Mouse (Mus musculus) midbrain, embryonic 12.5 days (tissue): ENCODE measurements around the gene Slc38a10. TPM values are rescaled to one million over a fixed set of nuclear protein-coding genes. Genes with fewer than 3 reads are reported as not detected.

ENCODE experiments used
- ATAC-seq: fragments of 200-750 bp; cut with Nextera tagmentation; 2 replicates; pipeline ENCODE4 v1.8.0; 2017; ENCODE audit warnings: low read depth, moderate TSS enrichment, moderate library complexity; ENCODE audit not compliant: low FRiP score
- H3K27ac ChIP-seq: fragments of 300-500 bp; sonication (generic); replicated peaks from 2 replicates; pipeline ENCODE4 v1.5.1; 2016; ENCODE audit warnings: mild to moderate bottlenecking
- H3K27me3 ChIP-seq: fragments of 300-500 bp; sonication (generic); 2 replicates; pipeline ENCODE4 v1.6.1; 2016; ENCODE audit warnings: mild to moderate bottlenecking
- H3K36me3 ChIP-seq: fragments of 300-500 bp; sonication (generic); 2 replicates; pipeline ENCODE4 v1.6.1; 2016
- H3K4me1 ChIP-seq: fragments of 300-500 bp; sonication (generic); 2 replicates; pipeline ENCODE4 v1.6.1; 2016
- H3K4me2 ChIP-seq: fragments of 300-500 bp; sonication (generic); replicated peaks from 2 replicates; pipeline ENCODE4 v1.6.1; 2016; ENCODE audit warnings: mild to moderate bottlenecking, moderate library complexity
- H3K4me3 ChIP-seq: fragments of 300-500 bp; sonication (generic); 2 replicates; pipeline ENCODE4 v1.5.1; 2016; ENCODE audit warnings: mild to moderate bottlenecking
- H3K9ac ChIP-seq: fragments of 300-500 bp; sonication (generic); replicated peaks from 2 replicates; pipeline ENCODE4 v1.6.1; 2016; ENCODE audit warnings: mild to moderate bottlenecking, moderate library complexity
- H3K9me3 ChIP-seq: fragments of 300-500 bp; sonication (generic); 2 replicates; pipeline ENCODE4 v1.6.1; 2016; ENCODE audit warnings: mild to moderate bottlenecking
- WGBS: fragments of 180-500 bp; shearing (Covaris S2); methylation state at CpG from one replicate; pipeline ENCODE4 v1.1.7; 2016; 5-methylcytosine and 5-hydroxymethylcytosine counted together
- polyA plus RNA-seq: library from polyadenylated mRNA; unstranded; fragments of >200 nt; fragmentation: Nextera tagmentation; extraction: Ambion mirVana; gene quantifications from 2 replicates; pipeline ENCODE4 v1.2.1, GENCODE M21; 2016

The Slc38a10 gene
- polyA plus RNA-seq, 1 experiment from 2014 or later: 106 TPM

GRCm38 (mm10) chr11:120186145-120186740, 35.1 kb upstream of the Slc38a10 start:
- no peak for ATAC-seq
- 2% methylated on average over 18 of the region's 18 CpGs for WGBS

DNA sequence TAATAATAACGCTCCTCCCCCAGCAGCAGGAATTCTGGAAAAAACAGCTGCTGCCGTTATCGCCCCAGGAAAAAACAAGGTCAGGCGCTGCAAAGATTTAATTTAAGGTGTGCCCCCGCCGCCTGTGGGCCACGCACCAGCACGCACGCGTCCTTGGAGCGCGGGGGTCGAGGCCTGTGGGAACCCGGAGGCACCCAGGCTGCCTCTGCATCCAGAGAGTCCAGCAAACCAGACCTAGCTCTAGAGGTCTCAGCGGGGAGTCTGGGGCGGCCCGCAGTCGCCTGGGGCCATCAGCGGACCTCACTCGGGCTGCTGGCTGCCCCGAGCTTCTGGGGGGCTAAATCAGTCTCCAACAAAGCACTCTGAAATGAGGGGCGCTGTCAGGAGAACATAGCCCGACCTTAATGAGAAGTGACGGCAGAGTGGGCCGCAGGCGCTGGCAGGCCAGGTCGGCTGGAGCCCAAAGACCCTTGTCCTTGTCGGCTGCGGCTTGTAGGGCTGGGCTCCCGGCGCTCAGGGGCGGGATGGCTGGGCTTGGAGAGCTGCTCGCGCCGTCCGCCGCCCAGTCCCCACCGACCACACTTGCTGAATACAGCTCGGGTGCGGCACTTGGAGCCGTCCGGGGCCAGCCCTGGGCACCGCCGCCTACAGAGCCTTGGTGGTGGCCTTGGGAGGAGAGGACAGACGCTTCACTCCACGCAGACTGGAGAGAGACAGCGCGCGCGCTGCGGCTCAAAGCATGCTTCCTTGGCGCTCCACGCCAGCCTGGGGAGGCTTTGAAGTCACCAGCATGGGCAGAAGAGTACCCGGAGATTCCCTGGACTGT, 34.4 kb upstream of the Slc38a10 start:
- peaks cover 53% of the 10 kb centered on the region for H3K4me1 ChIP-seq
- H3K36me3 ChIP-seq: no peaks in the 10 kb centered on the region
- peak overlapping the region; percentile 88 for H3K4me3 ChIP-seq
- no peaks in the 10 kb centered on the region for H3K27me3 ChIP-seq
- H3K9ac ChIP-seq: peak overlapping the region; percentile 100
- WGBS: under 1% methylated on average over 54 of the region's 54 CpGs
- H3K4me2 ChIP-seq: peak overlapping the region; percentile 94
- peak overlapping the region; percentile 97 for H3K27ac ChIP-seq
- no peaks in the 10 kb centered on the region for H3K9me3 ChIP-seq
- no peak; the same call in 1 of the 2 replicates for ATAC-seq

More at GRCm38 (mm10) chr11:120186145-120186740, 35.1 kb upstream of the Slc38a10 start:
- H3K27ac ChIP-seq: peak overlapping the region; percentile 97
- 0 out of 2 replicates have a peak, but pooled peaks cover under 1% of the 10 kb centered on the region for H3K27me3 ChIP-seq
- H3K9ac ChIP-seq: peak overlapping the region; percentile 100
- peaks cover 60% of the 10 kb centered on the region for H3K4me1 ChIP-seq
- no peaks in the 10 kb centered on the region for H3K9me3 ChIP-seq
- H3K4me2 ChIP-seq: peak overlapping the region; percentile 94
- H3K4me3 ChIP-seq: peak overlapping the region; percentile 88
- no peaks in the 10 kb centered on the region for H3K36me3 ChIP-seq

- Histone ChIP-seq H3K4me1 (peaks cover 48% of the 10 kb centered on the region), H3K27ac (peak overlapping the region; percentile 97)
- no peak; the same call in 1 of the 2 replicates for ATAC-seq
These were observed 33.5 kb upstream of the Slc38a10 start for GRCm38 (mm10) chr11:120184371-120185315.

DNA sequence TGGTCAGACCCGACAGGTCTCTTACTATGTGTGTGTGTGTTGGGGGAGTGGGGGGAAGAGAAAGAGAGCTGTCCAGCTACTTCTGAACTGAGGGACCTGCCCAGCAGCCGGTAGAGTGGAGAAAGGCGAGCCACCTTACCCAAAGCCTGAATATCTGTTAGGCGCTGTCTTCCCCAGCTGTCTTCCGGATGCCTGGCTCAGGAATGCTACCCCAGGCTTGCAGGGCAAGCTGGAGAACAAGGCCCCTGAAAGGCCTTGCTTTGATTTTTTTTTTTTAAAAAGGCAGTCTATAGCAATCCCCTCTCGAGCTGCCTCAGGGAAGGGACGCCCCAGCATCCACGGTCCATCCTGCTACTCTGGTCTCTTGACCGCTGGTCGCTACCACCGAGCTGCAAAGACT, 32.6 kb upstream of the Slc38a10 start:
- H3K9ac ChIP-seq: peak overlapping the region; percentile 100
- H3K9me3 ChIP-seq: no peaks in the 10 kb centered on the region
- H3K4me3 ChIP-seq: peak overlapping the region; percentile 88
- H3K36me3 ChIP-seq: no peaks in the 10 kb centered on the region
- peak overlapping the region; percentile 97 for H3K27ac ChIP-seq
- H3K27me3 ChIP-seq: no peaks in the 10 kb centered on the region
- WGBS: 7% methylated on average over 11 of the region's 11 CpGs
- peak overlapping the region; percentile 94 for H3K4me2 ChIP-seq
- no peak for ATAC-seq
- H3K4me1 ChIP-seq: peaks cover 48% of the 10 kb centered on the region

More at GRCm38 (mm10) chr11:120184371-120185315, 33.5 kb upstream of the Slc38a10 start:
- peak overlapping the region; percentile 94 for H3K4me2 ChIP-seq
- peak overlapping the region; percentile 100 for H3K9ac ChIP-seq
- no peaks in the 10 kb centered on the region for H3K27me3 ChIP-seq
- 1% methylated on average over 16 of the region's 16 CpGs for WGBS
- no peaks in the 10 kb centered on the region for H3K36me3 ChIP-seq
- peak overlapping the region; percentile 88 for H3K4me3 ChIP-seq
- no peaks in the 10 kb centered on the region for H3K9me3 ChIP-seq

DNA sequence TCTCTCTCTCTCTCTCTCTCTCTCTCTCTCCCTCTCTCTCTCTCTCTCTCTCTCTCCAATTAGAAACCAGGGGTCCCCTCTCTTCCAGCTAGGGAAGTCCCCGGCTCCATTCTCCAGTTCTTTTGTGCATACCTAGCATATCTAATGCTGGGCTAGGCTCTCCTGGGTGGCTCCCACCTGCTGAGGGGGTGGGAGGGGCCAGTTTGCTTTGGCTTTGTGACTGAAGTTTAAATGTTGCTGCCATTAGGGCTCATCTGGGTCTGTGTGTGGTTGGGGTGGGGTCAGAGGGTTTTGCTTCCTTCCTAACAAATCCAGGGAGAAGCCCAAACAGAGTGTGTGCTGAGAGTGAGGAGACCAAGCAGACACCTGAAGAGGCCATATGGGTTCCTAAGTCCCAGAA, 32.0 kb upstream of the Slc38a10 start:
- H3K27ac ChIP-seq: peak overlapping the region; percentile 97
- H3K4me2 ChIP-seq: peak overlapping the region; percentile 94
- peaks cover 48% of the 10 kb centered on the region for H3K4me1 ChIP-seq
- no peaks in the 10 kb centered on the region for H3K36me3 ChIP-seq
- H3K9ac ChIP-seq: peak overlapping the region; percentile 100; the same call in 1 of the 2 replicates
- no peak for ATAC-seq
- H3K9me3 ChIP-seq: no peaks in the 10 kb centered on the region
- 14% methylated on average over 1 of the region's 1 CpGs for WGBS
- no peaks in the 10 kb centered on the region for H3K27me3 ChIP-seq
- no peak overlapping the region for H3K4me3 ChIP-seq

DNA sequence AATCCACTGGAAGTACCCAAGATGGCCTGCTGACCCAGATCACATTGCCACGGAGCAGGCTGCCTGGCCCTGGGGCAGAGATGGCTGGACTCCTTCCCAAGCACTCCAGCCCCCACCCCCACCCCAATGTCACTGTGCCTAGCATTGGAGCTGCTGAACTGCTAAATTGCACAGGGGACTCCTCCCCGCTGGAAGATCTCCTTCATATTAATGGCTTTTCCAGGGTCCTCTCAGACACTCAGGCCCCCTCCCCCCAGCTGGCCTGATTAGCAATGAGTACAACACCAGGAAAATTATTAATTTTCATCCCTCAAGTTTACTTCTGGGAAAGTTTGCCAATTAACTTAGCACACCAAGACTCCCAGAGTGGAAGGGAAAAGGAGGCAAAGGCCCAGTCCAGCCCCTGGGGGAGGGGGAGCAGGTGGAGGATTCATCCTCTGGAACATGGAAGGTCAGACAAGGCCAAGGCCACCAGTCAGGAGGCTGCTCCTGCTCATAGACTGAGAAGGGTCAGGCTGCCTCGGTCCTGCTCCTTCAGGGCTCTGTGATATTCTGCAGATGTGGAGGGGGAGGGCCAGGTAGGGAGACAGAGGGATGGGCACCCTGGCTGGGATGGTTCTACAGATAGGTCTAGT, 31.4 kb upstream of the Slc38a10 start:
- Histone ChIP-seq H3K4me2 (no peak overlapping the region), H3K4me3 (no peak overlapping the region), H3K9ac (0 out of 2 replicates have a peak overlapping the region, but pooled peaks have one; percentile 1)

GRCm38 (mm10) chr11:120181379-120181778, 30.2 kb upstream of the Slc38a10 start:
- no peaks in the 10 kb centered on the region for H3K36me3 ChIP-seq
- ATAC-seq: no peak
- 0 out of 2 replicates have a peak overlapping the region, but pooled peaks have one; percentile 20 for H3K27ac ChIP-seq
- H3K27me3 ChIP-seq: no peaks in the 10 kb centered on the region
- no peak overlapping the region for H3K9ac ChIP-seq
- H3K4me2 ChIP-seq: no peak overlapping the region
- WGBS: 69% methylated on average over 3 of the region's 3 CpGs
- H3K4me3 ChIP-seq: no peak overlapping the region
- H3K4me1 ChIP-seq: peaks cover 48% of the 10 kb centered on the region
- no peaks in the 10 kb centered on the region for H3K9me3 ChIP-seq

More for the DNA sequence above, 31.4 kb upstream of the Slc38a10 start:
- peaks cover 48% of the 10 kb centered on the region for H3K4me1 ChIP-seq
- WGBS: 18% methylated on average over 3 of the region's 3 CpGs
- no peaks in the 10 kb centered on the region for H3K36me3 ChIP-seq
- H3K27me3 ChIP-seq: no peaks in the 10 kb centered on the region
- H3K9me3 ChIP-seq: no peaks in the 10 kb centered on the region
- H3K27ac ChIP-seq: peak overlapping the region; percentile 97
- no peak for ATAC-seq

GRCm38 (mm10) chr11:120179374-120179773, 28.2 kb upstream of the Slc38a10 start:
- Histone ChIP-seq H3K4me2 (no peak overlapping the region), H3K36me3 (no peaks in the 10 kb centered on the region), H3K4me1 (peaks cover 29% of the 10 kb centered on the region), H3K27me3 (no peaks in the 10 kb centered on the region), H3K9me3 (no peaks in the 10 kb centered on the region), H3K27ac (no peak overlapping the region), H3K9ac (no peak overlapping the region), H3K4me3 (no peak overlapping the region)
- WGBS: 52% methylated on average over 4 of the region's 4 CpGs
- no peak for ATAC-seq

DNA sequence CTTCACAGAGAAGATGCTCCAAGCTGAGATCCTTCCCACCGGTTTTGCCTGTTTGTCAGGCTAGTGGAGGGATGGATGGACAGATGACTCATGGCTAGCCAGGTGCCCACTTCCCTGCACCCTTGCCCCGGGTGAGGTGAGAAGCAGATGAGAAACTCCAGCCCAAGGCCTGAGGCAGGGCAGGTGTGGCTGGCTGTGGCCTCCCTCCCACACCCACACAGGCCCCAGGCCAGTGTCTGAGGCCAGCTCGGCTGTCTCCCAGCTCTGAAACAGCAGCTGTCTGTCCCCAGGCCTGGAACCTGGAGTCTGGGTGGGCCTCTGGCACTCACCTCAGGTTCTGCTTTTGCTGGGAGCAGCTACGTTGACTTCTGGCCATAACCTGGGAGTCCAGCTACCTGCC, 24.8 kb upstream of the Slc38a10 start:
- Histone ChIP-seq H3K4me3 (no peak overlapping the region), H3K4me2 (no peak overlapping the region), H3K27ac (no peak overlapping the region), H3K36me3 (no peaks in the 10 kb centered on the region), H3K27me3 (no peaks in the 10 kb centered on the region), H3K4me1 (no peaks in the 10 kb centered on the region), H3K9me3 (no peaks in the 10 kb centered on the region), H3K9ac (no peak overlapping the region)
- WGBS: 84% methylated on average over 4 of the region's 4 CpGs
- no peak for ATAC-seq

- no peak for ATAC-seq
- H3K4me3 ChIP-seq: no peak overlapping the region
- H3K4me1 ChIP-seq: peaks cover 17% of the 10 kb centered on the region
- no peaks in the 10 kb centered on the region for H3K36me3 ChIP-seq
- H3K4me2 ChIP-seq: no peak overlapping the region
- WGBS: 81% methylated on average over 14 of the region's 14 CpGs
- H3K27ac ChIP-seq: no peak overlapping the region
- no peaks in the 10 kb centered on the region for H3K27me3 ChIP-seq
- no peaks in the 10 kb centered on the region for H3K9me3 ChIP-seq
- H3K9ac ChIP-seq: no peak overlapping the region
These were observed 22.1 kb upstream of the Slc38a10 start for GRCm38 (mm10) chr11:120173213-120173612.

DNA sequence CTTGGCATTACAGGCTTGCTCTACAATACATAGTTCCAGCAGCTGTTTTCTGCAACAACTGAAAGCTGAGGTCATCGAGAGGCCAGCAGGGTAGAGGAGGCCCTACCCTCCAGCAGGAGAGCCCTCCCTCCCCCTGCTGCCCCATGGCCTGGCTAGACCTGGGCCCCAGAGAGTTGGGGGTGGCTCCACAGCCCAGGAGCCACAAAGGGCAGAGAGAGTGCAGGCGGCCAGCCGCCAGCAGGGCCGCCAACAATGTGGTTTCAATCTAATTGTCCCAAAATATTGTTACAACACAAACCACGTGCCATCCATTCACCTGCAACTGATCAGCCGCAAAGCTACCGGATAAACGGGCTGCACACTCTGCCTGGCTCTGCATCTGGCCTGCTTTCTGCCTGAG, 20.0 kb upstream of the Slc38a10 start:
- no peak for ATAC-seq
- Histone ChIP-seq H3K9ac (no peak overlapping the region), H3K27me3 (no peaks in the 10 kb centered on the region; the same call in 1 of the 2 replicates), H3K4me3 (no peak overlapping the region), H3K4me1 (peaks cover 26% of the 10 kb centered on the region), H3K4me2 (no peak overlapping the region), H3K9me3 (no peaks in the 10 kb centered on the region), H3K27ac (no peak overlapping the region), H3K36me3 (no peaks in the 10 kb centered on the region)
- WGBS: 63% methylated on average over 8 of the region's 8 CpGs
